Mouse (Mus musculus) layer of hippocampus, adult 8-10 months (tissue): Measurements from ENCODE around the gene Hbp1. TPM values are rescaled to one million over a fixed set of nuclear protein-coding genes. Genes with fewer than 3 reads are reported as not detected.

ENCODE experiments used
- DNase-seq, 2 experiments: peaks; one replicate each; pipeline ENCODE4 v3.0.0; 2022; ENCODE audit warnings: low spot score in 2 of 2
- total RNA-seq, 4 experiments: library from RNA; stranded (reverse); gene quantifications; 2 replicates each; pipeline ENCODE4 v1.2.4; 2022

The Hbp1 gene
- total RNA-seq, 4 experiments from 2014 or later: 26.2 to 32.4 (median 31.0) TPM

- DNase-seq: no peak
These were observed 37.3 kb downstream of the Hbp1 start for GRCm38 (mm10) chr12:31912966-31913551.

- no peak for DNase-seq
These were observed 42.9 kb downstream of the Hbp1 start for GRCm38 (mm10) chr12:31907436-31907835.

- DNase-seq: peak in 1 of 2 experiments; percentile 45
These were observed 44.4 kb downstream of the Hbp1 start for GRCm38 (mm10) chr12:31905696-31906551.

- no peak for DNase-seq
These were observed 49.9 kb downstream of the Hbp1 start for GRCm38 (mm10) chr12:31900391-31900914.

GRCm38 (mm10) chr12:31897456-31897855 lies 52.9 kb downstream of the Hbp1 start:
- no peak for DNase-seq

GRCm38 (mm10) chr12:31896986-31897385 lies 53.3 kb downstream of the Hbp1 start:
- DNase-seq: no peak

- DNase-seq: no peak
These were observed 54.0 kb downstream of the Hbp1 start for GRCm38 (mm10) chr12:31896295-31896694.

GRCm38 (mm10) chr12:31895888-31896287 lies 54.4 kb downstream of the Hbp1 start:
- DNase-seq: peak; percentile 55 to 64

- DNase-seq: no peak
These were observed 55.1 kb downstream of the Hbp1 start for GRCm38 (mm10) chr12:31895095-31895734.

GRCm38 (mm10) chr12:31892771-31893170 lies 57.6 kb downstream of the Hbp1 start:
- DNase-seq: no peak

- no peak for DNase-seq
These were observed 58.3 kb downstream of the Hbp1 start for GRCm38 (mm10) chr12:31892079-31892478.

- DNase-seq: no peak
These were observed 59.6 kb downstream of the Hbp1 start for GRCm38 (mm10) chr12:31890685-31891084.

GRCm38 (mm10) chr12:31885844-31886606 lies 64.3 kb downstream of the Hbp1 start:
- DNase-seq: no peak

GRCm38 (mm10) chr12:31885084-31885483 lies 65.3 kb downstream of the Hbp1 start:
- no peak for DNase-seq

- no peak for DNase-seq
These were observed 66.0 kb downstream of the Hbp1 start for GRCm38 (mm10) chr12:31884365-31884764.

GRCm38 (mm10) chr12:31882736-31883135 lies 67.6 kb downstream of the Hbp1 start:
- DNase-seq: no peak

GRCm38 (mm10) chr12:31876775-31877174 lies 73.6 kb downstream of the Hbp1 start:
- no peak for DNase-seq
